21 mouse cellular contexts compared by ENCODE assay signal in genomic region chr13:34320482-34320881, GRCm38 (mm10). TPM values are rescaled to one million over a fixed set of nuclear protein-coding genes. Genes with fewer than 3 reads are reported as not detected.
DNase-seq lines count a peak whose midpoint lies in the region; ATAC-seq and TF ChIP-seq lines count a peak whose summit lies in the region.
"Had no signal": no experiment of that assay in that cellular context is flagged by ENCODE, and none has a peak within 500 bp of the region (broad histone marks: within the 10 kb centered on the region; RNA-seq: fewer than 3 reads in every experiment).

No protein-coding gene starts in this region.

- TF ChIP-seq POLR2A in small intestine, adult 2 months (IDR thresholded peaks at IDR 0.05; ENCODE audit: low read depth, low read length) = no peak

- no peak for TF ChIP-seq CTCF in small intestine, adult 2 months (IDR thresholded peaks at IDR 0.05; ENCODE audit: extremely low read depth, insufficient read length, insufficient replicate concordance, low read depth, low read length)

- no peaks in the 10 kb centered on the region for H3K27me3 ChIP-seq in liver, embryonic 13.5 days
- no peaks in the 10 kb centered on the region for H3K27me3 ChIP-seq in intestine, embryonic 14.5 days (replicated peaks; ENCODE audit: control insufficient read depth, insufficient read depth, low read length)
- no peaks in the 10 kb centered on the region for H3K27me3 ChIP-seq in intestine, embryonic 15.5 days (replicated peaks)
- no peaks in the 10 kb centered on the region for H3K27me3 ChIP-seq in small intestine, adult 2 months (ENCODE audit: control insufficient read depth, insufficient read depth, low read length)
- H3K27me3 ChIP-seq: embryonic facial prominence, embryonic 15.5 days; hindbrain, embryonic 13.5 days had no signal

- H3K4me1 ChIP-seq in liver, embryonic 13.5 days (replicated peaks) = peaks cover 91% of the 10 kb centered on the region
- no peaks in the 10 kb centered on the region for H3K4me1 ChIP-seq in intestine, embryonic 14.5 days (replicated peaks; ENCODE audit: control insufficient read depth, insufficient read depth, low read length)
- H3K4me1 ChIP-seq in intestine, embryonic 15.5 days (replicated peaks) = no peaks in the 10 kb centered on the region
- H3K4me1 ChIP-seq in small intestine, adult 2 months (ENCODE audit: control insufficient read depth, insufficient read depth, insufficient read length, low read length) = peaks cover 14% of the 10 kb centered on the region; the same call in 1 of the 2 replicates
- H3K4me1 ChIP-seq: embryonic facial prominence, embryonic 15.5 days had no signal

- no peak for DNase-seq in liver, embryonic 13.5 days
- no peak for DNase-seq in liver
- no peak for DNase-seq in intestine, embryonic 14.5 days (ENCODE audit: low spot score)
- no peak for DNase-seq in kidney, adult 18-20 months
- DNase-seq: adrenal gland, adult 2 months; adrenal gland, postnatal 25 days; cerebellum, adult 2 months; cerebellum, postnatal 10 days; embryo, embryonic 11 days; gastrocnemius, postnatal 10 days; heart, adult 18-20 months; heart, postnatal 10 days; heart, postnatal 4 days had no signal

- peaks cover 70% of the 10 kb centered on the region for H3K36me3 ChIP-seq in liver, embryonic 13.5 days
- no peaks in the 10 kb centered on the region for H3K36me3 ChIP-seq in intestine, embryonic 14.5 days (ENCODE audit: control insufficient read depth, insufficient read depth, low read length)
- H3K36me3 ChIP-seq in intestine, embryonic 15.5 days = no peaks in the 10 kb centered on the region
- H3K36me3 ChIP-seq in small intestine, adult 2 months (ENCODE audit: control insufficient read depth, insufficient read depth, low read length) = no peaks in the 10 kb centered on the region
- H3K36me3 ChIP-seq: embryonic facial prominence, embryonic 15.5 days; heart, embryonic 10.5 days; hindbrain, embryonic 13.5 days had no signal

- H3K27ac ChIP-seq in liver, embryonic 13.5 days = peak overlapping the region; percentile 39; the same call in 1 of the 2 replicates
- H3K27ac ChIP-seq in intestine, embryonic 14.5 days (ENCODE audit: low read depth) = no peak overlapping the region
- 0 out of 2 replicates have a peak overlapping the region, but pooled peaks have one; percentile 2 for H3K27ac ChIP-seq in intestine, embryonic 15.5 days
- H3K27ac ChIP-seq in small intestine, adult 2 months (ENCODE audit: insufficient read depth, low read depth, low read length) = peak overlapping the region; percentile 73
- H3K27ac ChIP-seq: embryonic facial prominence, embryonic 15.5 days; forebrain, embryonic 10.5 days; heart, embryonic 10.5 days; hindbrain, embryonic 13.5 days had no signal

- 74% methylated on average over 4 of the region's 4 CpGs for WGBS in liver, embryonic 13.5 days (ENCODE audit: insufficient replicate concordance)
- 69% methylated on average over 4 of the region's 4 CpGs for WGBS in intestine, embryonic 14.5 days
- 63% methylated on average over 4 of the region's 4 CpGs for WGBS in intestine, embryonic 15.5 days
- 47% methylated on average over 4 of the region's 4 CpGs for WGBS in small intestine, adult 2 months

- no peak overlapping the region for H3K4me2 ChIP-seq in liver, embryonic 13.5 days
- H3K4me2 ChIP-seq in intestine, embryonic 14.5 days (ENCODE audit: low read length) = no peak overlapping the region
- H3K4me2 ChIP-seq in intestine, embryonic 15.5 days (replicated peaks) = no peak overlapping the region
- H3K4me2 ChIP-seq: embryonic facial prominence, embryonic 15.5 days; hindbrain, embryonic 13.5 days had no signal

- H3K9ac ChIP-seq in liver, embryonic 13.5 days = no peak overlapping the region
- H3K9ac ChIP-seq in intestine, embryonic 14.5 days (ENCODE audit: low read length) = no peak overlapping the region
- H3K9ac ChIP-seq in intestine, embryonic 15.5 days = no peak overlapping the region
- H3K9ac ChIP-seq: embryonic facial prominence, embryonic 15.5 days; hindbrain, embryonic 13.5 days had no signal

- H3K9me3 ChIP-seq in liver, embryonic 13.5 days (replicated peaks) = no peaks in the 10 kb centered on the region
- no peaks in the 10 kb centered on the region for H3K9me3 ChIP-seq in intestine, embryonic 14.5 days (ENCODE audit: control insufficient read depth, low read length)
- H3K9me3 ChIP-seq in intestine, embryonic 15.5 days = no peaks in the 10 kb centered on the region
- H3K9me3 ChIP-seq: embryonic facial prominence, embryonic 15.5 days; forebrain, embryonic 10.5 days; heart, embryonic 10.5 days; hindbrain, embryonic 13.5 days had no signal

- ATAC-seq in liver, embryonic 13.5 days (ENCODE audit: low read depth) = no peak
- peak; percentile 58; the same call in 1 of the 2 replicates for ATAC-seq in intestine, embryonic 14.5 days (replicated peaks; ENCODE audit: low FRiP score, low TSS enrichment, low read depth)
- ATAC-seq in intestine, embryonic 15.5 days = peak; percentile 97
- ATAC-seq: forebrain, embryonic 14.5 days had no signal

- no peak overlapping the region for H3K4me3 ChIP-seq in liver, embryonic 13.5 days (replicated peaks)
- H3K4me3 ChIP-seq in intestine, embryonic 14.5 days (ENCODE audit: low read depth, low read length) = no peak overlapping the region
- no peak overlapping the region for H3K4me3 ChIP-seq in intestine, embryonic 15.5 days (replicated peaks)
- H3K4me3 ChIP-seq in small intestine, adult 2 months (ENCODE audit: low read depth, low read length) = no peak overlapping the region
- H3K4me3 ChIP-seq: embryonic facial prominence, embryonic 15.5 days; erythroblast, embryonic 14.5 days; forebrain, embryonic 10.5 days; heart, embryonic 10.5 days; hindbrain, embryonic 13.5 days had no signal

RNA-seq across cellular contexts. Expression of gene Slc22a23, which starts 24.5 kb away (rescaled TPM):
- polyA plus RNA-seq in liver, embryonic 13.5 days (2015; fragmentation: Nextera tagmentation; extraction: Ambion mirVana) = 6.2 and 7.7 TPM in 2 replicates
- polyA plus RNA-seq in intestine, embryonic 14.5 days (2014; fragmentation: Nextera tagmentation; extraction: Ambion mirVana) = 3.2 and 4.0 TPM in 2 replicates
- polyA plus RNA-seq in intestine, embryonic 15.5 days (2015; fragmentation: Nextera tagmentation; extraction: Ambion mirVana) = 3.2 and 3.3 TPM in 2 replicates
- polyA plus RNA-seq in small intestine, adult 2 months (2012; rRNA removed) = 25.9 and 52.9 TPM in 2 replicates
